Mouse (Mus musculus): Measurements from ENCODE around the gene Slc6a1.
"Not testable (repeated sequence)": the region's sequence is repeated elsewhere in the genome, so short reads cannot be mapped to it uniquely, and the experiment has no call there.

Gene Slc6a1

DNA sequence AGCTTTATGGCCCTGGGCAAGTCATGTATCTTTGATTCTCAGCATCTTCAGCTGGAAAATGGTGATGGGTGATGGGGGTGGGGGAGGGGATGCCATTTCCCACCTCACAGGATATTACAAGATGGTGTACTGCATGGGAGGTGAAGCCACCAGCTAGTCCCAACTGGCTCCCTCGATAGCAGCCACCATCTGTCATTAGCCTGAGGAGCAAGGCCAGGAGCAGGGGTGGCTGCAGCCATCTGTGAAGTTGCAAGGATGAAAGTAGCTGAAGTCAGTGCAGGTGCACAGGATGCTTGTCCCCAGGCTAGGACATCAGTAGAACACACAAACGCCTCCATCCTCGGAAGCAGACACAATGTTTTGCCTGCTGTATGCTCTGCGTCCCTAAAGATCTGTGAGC, 8.5 kb downstream of the Slc6a1 start:
- DNase-seq, result no peak

DNA sequence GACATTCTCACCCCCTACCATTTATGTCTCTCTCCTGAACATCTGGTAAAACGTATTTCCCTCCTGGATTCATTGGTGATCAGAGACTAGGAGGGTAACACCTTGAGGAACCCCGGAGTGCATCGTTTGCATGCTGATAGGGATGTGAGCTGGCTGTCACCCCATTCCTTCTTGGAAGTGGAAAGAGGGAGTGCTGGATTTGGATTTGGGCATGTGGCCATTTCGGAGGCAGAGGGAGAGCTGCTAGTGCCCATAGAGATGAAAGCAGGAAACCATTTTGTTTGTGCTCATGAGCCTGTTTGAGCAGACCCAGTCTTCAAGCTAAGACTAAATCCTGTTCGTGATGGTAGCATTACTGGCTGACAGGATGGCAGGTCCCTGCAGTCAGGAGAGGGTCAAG, 9.0 kb downstream of the Slc6a1 start:
- no peak for DNase-seq

DNA sequence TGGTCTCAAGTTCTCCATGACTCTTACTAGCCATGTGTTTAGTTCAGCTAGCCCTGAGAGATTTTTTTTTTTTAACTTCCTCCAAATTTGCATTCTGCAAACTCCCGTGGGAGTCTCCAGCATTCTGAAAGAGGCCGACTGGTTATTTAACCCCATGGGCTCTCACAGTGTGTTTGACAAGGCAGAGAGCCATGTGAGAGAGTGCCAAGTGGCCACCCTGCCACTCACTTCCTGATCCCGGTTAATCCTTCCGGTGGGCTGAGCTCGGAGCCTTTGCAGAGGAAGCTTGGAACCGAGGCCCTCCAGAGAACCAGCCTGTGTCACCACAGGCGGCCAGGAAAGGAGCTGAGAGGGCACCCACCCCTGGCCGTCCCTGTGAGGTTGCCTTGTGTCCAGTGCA, 11.1 kb downstream of the Slc6a1 start:
- no peak for DNase-seq

DNA sequence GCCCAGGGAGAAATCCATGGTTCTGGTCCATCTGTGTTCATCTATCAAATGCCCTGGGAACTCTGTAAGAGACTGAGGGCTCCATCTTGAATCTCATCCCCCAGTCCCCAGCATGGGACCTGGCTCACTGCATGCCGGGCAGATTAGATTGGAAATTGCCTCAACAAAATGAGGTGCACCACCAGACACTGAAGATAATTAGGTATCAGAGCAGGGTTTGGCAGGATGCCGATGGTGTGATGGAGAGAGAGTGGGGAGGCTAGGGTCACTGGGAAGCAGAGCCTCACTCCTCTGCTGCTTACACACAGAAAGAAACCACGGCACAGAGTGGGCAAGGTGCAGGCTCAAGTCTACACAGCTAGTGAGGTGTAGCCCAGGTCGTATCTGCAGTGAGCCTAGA, 12.7 kb downstream of the Slc6a1 start:
- no peak for DNase-seq

DNA sequence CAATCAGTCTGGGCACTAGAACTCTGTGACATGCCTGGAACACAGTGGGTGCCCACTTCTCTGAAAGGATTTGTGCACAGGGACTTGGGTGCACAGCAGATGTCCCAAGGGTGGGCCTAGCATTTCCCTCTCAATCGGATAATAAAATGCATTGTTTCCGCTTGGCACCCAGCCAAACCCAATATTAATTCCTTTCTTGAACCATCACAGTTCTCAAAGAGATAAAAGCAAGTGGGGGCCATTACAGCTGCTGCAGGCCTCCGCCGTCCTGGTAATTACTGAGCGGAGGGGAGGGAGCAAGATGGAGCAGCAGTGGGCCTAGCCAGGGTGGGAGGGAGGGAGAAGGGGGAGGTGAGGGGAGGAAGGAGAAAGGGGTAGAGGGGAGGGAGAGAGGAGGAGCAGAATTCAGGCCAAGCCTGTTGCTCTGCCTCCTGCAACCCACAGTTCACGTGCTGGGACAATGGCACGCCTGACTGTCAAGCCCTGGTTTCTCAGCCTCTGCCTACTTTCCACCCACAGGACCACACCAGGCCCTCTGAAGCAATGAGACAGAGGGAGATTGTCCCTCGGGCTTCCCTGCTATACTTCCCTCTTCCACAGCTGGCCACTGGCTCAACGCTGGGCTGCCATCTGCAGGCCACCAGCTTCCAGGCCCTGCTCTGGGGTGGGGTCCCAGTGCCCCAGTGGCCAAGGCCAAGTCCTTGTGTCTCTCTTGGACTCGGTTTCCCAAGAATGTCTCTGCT, 15.0 kb downstream of the Slc6a1 start:
- DNase-seq, result no peak

DNA sequence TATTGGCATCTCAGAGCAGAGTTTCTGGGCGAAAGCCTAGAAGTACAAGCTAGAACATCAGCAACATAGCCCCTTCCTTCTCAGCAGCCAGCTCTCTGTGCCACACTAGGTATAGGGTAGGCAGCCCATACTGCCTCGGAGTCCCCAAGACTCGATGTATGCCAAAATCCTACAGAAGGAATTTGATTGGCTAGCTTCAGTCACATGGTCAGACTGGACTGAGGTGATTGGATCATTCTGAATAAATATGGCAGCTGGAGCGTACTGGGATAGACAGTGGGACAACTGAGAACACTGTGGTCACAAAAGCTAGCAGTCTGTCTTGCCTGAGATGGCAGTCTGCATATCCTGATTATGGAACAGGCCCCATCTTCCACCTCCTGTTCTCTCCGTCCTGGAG, 17.3 kb downstream of the Slc6a1 start:
- no peak for DNase-seq

DNA sequence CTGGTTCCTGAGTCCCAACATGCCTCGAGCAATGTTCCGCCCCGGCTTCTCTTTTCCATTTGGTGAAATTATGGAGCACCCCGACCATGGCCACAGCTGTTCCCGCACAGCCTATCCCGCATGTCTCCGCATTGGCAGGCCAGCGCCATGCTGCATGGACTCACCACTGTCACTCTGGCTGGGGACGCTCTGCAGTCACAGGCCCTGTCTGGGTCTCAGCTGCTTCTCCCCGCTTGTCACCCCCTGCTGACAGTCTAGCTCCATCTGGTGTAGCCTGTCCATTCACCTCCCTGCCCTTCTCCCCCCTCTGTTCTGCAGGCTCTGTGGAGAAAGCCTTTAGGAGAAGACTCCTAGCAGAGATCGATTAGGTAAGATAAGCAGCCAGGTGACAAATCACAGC, 18.3 kb downstream of the Slc6a1 start:
- DNase-seq, result no peak

DNA sequence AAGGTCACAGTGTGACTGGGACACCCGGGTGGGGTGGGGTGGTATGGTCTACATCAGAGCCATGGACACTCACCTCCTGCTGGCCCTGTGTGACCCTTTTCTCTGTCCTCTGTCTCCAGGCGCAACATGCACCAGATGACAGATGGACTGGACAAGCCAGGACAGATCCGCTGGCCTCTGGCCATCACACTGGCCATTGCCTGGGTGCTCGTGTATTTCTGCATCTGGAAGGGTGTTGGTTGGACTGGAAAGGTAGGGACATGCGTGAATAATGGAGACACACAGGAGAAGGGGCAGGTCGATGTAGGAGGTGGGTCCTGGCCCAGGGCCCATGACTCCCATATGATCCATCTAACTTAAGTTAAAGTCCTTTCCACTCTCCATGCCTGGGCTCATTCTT, 22.2 kb downstream of the Slc6a1 start:
- no peak for DNase-seq

DNA sequence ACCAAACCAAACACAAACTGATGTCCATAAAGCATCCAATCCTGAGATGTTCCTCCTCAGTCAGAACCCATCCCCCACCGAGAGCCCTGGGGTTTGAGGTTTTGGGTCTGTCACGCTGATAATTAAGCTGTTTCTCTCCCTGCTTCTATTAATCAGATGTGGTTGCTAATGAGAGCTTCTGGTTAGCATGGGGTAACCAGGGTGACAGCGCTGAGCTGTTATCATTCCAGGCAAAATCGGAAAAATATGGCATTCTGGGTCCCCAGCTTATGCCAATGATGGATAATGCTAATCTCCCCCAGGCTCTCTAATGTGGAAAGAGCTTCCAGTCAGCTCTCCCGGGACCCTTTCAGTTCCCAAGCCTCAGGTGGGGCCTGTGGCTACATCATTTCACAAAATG, 38.1 kb downstream of the Slc6a1 start:
- no peak for DNase-seq

DNA sequence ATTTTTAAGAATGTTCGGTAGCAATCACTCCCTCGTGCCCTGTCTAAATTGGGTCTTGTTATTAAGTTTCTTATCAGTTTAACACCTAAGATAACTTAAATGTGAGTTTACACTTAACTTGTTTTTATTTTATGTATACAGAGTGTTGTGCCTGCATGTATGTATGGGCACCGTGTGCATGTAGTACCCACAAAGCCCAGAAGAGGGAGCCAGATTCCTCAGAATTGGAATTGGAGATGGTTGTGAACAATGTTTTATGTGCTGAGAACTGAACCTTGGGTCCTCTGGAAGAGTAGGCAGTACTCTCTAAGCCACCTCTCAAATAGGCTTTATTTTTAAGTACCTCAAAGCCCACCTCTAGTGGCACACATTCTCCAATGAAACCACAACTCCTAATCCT, 38.7 kb downstream of the Slc6a1 start:
- DNase-seq, result peak in 1 of 2 experiments; percentile 4

DNA sequence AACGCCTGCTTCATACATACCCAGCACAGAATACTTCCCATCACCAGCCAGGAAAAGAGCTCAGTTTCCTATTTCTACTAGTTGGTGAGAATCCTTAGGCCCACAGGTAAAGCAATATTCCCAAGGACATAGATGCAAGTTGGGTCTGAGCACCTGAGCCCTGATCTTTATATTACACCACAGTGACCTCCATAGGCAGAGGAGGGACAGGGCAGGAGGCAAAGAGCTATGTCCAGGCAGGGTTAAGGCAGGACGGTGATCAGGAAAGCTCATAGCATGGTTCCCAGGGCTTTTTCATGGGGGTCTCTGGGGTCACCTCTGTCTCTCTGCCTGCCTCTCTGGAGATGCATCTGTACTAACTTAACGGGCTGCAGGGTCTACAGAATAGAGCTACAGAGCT, 40.5 kb downstream of the Slc6a1 start:
- DNase-seq, result no peak

DNA sequence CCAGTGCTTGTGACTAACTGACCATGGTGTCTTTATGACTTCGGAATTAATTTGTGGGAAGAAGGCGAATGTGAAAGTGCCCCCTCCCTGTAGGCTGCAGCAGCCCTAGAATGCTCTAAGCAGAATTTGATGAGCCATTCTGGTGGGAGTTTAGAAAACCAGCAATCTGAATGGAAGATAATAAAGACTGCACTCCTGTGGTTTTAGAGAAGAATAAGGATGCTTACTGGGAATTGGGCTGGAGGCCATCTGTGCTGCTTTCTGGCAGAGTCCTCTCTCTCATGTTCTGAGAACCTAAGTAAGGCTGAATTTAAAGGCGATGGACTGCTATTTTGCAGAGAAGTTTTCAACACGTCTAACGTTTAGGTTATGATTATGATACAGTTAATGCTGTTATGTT, 42.4 kb downstream of the Slc6a1 start:
- no peak for DNase-seq

DNA sequence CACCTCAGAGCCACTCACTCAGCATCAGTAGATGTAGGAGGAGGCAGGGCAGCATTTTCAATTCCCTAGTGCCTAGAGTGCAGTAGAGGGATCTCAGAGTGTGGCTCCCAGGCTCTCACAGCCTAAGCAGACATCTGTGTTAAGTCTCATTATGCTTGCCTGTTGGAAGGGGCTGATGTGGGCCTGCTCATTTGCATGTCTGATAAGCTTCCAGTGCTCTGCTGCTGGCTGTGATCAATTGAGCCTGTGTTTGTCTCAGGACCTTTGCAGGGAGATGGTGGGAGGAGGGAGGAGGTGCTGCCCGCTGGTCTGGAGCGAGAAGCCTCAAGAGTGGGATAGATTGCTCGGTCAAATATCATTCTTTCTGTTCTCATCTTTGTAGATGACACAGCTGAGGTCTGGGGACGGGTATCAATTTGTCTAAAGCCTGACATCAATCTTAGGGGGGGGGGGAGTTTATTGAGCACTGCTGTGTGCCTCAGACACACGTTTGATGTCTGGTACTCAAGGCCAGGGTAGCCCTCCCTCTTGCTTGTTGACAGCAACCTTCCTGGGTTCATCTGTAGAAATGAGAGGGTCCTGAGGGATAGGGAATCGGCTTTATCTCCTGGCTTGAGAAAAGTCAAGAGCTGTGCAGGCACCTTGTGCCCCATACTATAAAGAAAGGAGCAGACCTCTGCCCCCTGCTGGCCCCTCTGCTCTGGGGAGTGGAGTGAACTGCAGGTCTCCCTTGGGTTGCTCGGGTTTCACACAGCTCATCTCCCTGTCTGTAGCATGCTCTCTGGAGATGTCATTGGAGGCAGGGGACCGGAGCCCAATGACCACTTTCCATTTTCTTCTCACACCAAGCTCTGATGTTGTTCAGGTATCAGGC, 47.4 kb downstream of the Slc6a1 start:
- peak in 1 of 2 experiments; percentile 7 for DNase-seq

DNA sequence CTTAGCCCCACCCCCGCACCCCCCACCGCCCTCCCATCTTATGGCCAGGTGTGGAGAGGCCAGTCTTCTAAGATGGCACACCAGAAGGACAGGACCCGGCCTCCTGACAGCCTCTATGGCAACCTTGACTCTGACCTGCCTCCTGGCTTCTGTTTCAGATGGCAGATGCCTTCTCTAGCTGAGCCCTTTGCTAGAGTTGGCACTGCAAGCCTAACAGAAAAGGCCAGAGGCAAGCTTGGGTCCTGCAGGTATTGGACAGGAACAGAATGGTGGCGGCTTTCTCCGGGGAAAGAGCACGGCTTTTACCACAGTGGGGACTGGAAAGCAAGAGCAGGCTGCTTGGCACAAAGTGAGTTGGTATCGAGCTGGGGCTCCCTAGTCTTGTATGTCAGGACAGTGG, 49.5 kb downstream of the Slc6a1 start:
- DNase-seq, result no peak

DNA sequence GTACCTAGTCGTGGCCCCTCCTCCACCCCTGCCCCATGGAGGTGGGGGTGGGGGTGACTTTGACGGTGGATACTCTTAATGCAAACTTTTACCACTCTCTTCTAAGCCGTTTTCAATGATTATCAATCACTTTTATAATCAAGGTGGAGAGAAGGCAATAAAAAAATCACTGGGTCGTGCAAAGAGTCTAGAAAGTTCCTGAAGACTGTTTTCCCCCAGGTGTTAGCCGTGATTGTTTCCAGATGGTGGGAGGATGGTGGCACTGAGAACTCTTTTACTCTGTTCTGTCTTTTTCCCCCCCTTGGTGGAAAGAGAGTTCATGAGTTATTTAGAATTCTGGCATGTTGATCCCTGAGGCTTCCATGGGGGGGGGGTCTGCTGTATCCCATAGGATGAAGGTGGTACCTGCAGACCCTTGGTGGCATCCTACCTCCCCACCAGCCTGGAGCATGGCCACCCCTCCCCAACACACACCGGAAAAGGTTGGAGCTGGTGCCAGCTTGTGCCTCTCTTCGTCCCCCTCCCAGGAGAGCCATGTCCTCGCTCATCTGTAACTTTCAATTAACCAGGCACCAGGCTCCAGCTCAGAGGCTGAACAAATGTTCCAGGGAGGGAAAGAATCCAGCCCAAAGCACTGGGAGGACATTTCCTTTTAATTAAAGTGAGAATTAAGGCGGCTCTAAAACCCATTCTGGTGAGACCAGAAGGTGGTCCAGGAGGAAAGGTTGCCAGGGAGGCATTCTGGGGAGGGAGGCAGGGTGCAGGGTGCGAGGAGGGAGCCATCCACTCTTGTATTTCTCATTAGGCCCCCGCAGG, 53.9 kb downstream of the Slc6a1 start:
- DNase-seq, result no peak

DNA sequence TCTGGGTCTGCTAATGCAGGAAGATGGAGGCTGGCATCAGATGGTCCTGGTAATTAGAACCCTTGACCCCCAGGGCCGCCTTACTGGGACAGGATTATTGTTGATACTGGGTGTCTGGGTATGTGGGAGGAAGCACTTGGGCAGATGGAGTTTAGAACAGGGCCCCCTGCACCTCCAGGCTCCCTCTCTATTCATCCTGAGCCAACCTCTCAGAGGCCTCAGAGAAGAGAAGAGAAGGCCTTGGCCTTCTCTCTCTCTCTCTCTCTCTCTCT, 54.4 kb downstream of the Slc6a1 start:
- no peak for DNase-seq

DNA sequence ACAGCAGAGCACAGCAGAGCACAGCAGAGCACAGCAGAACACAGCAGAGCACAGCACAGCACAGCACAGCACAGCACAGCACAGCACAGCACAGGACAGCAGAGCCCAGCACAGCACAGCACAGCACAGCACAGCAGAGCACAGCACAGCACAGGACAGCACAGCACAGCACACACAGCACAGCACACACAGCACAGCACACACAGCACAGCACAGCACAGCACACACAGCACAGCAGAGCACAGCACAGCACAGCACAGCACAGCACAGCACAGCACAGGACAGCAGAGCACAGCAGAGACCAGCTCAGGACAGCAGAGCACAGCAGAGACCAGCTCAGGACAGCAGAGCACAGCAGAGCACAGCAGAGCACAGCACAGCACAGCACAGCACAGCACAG, 58.9 kb downstream of the Slc6a1 start:
- not testable (repeated sequence) for DNase-seq

DNA sequence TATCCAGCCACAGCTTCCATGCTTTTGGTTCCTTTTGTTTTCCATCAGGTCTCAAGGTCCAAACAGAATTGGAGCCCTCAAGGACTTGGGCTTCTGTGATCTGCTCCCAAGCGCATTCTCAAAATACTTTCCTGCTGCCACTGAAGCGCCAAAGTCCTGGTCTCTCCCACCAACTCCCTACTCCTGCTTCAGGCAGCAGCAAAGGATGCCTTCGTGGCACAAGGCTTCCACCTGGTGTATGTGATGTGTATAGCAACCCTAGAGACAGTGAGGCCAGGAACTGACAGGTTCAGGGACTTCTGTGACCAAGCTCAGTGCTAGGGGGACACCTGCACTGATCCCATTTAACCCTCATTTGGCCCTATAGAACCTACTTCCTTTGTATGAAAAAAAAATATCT, 61.3 kb downstream of the Slc6a1 start:
- peak; percentile 12 to 61 for DNase-seq

DNA sequence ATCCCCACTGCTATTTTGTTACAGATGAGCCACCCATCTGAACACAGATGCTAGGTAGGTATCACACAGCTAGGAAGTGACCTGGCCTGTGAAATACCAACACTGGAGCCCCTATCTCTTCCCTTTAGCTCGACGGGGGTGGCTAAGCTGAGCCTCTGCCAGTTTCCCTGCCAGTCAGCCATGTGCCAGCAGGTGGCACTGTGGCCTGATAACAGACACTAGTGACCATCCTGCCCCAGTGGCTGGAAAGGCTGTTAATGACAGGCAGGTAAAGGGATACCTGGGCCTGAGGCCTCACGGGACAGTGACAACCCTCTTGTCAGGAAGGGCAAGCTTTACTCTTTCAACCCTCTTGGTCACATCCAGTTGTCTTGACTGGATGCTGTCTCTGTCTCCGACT, 62.7 kb downstream of the Slc6a1 start:
- peak; percentile 42 to 87 for DNase-seq

DNA sequence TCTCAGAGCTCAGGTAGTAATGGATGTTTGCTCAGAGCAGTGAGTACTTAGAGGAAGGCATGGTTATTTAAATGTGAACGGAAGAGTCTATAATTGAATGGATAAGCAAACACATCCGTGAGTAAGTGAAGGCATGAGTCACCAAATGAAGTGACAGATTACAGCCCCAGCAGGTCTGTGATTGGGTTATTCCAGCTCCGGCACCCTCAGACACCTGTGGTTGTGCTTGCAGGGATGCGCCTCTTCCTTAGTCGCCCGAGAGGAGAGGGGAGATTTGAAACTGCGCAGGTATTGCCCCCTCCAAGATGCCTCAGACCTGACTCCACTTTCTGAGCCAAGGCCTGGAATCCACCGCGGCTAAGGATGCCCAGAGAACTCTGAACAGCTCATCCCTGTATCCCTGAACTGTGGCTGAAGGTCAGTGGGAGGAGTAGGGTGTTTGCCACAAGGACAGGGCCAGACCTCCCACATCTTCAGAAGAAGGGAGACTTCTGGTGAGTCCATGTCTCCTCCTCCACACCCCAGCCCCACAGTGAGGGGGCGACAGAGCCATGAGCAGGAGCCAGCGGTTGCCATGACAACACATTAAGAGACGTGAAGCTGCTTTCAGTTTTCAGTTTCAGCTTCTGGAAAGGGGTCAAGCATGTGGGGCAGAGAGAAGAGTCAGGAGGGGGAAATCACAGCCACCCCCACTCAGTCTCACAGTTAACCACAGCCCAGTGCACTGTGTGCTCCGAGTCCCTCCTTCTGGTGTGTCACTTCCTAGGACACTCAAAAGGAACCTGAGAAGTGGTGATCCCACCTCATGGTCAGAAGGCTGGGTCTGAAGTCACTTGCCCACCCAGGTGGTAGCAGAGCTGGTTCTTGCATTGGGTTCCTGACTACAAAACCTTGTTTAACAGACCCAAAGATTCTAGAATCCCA, 65.7 kb downstream of the Slc6a1 start:
- DNase-seq, result no peak

DNA sequence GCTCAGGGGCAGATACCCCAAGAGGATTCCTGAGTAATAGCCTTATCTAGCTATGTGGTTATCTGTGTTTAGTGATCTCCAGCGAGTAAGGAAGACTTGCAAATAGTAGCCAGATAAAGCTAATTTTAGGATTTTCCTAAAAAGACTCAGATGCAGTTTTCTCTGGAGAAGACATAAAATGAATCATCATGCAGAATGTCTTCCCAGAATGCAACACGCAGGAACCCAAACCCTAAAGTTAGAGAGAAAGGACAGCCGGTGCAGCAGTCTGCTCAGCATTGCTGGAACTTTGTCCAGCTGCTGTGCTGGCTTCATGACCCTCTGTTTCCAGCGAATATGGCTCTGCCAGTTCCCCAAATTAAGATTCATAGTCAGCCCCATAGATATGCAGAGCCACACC, 72.2 kb downstream of the Slc6a1 start:
- DNase-seq, result no peak

DNA sequence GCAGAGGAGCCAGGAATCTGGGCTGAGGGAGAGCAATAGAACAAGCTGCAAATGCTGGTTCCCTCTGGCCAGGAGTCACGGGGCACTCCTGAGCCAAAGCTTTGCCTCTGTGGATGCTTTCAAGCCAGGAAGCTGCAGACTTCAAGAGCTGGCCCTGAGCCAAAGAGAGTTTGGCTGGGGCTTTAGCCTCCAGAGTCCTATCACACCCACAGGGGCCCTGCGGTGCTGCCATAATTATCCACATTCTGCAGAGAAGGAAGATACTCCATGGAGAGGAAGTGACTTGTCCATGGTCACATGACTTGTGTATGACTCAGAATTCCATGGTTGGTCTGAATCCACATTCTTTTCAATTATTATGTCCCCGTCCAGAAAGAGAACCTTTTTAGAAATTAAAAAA, 75.7 kb downstream of the Slc6a1 start:
- DNase-seq, result peak; percentile 11 to 14

DNA sequence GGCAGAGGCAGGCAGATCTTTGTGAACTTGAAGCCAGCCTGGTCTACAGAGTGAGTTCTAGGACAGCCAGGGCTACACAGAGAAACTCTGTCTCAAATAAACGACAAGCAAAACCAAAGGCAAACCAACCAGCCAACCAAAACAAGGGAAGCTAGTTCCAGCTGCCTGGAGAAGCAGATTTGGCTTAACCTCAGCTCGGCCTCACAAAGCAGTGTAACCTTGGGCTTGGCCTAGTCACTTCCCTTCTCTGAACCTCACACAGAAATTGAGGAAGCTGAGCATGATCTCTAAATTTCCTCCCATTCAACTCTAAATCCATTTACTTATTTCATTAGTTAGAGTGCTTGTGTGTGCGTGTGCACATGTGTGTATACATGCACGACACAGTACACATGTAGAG, 79.9 kb downstream of the Slc6a1 start:
- DNase-seq, result no peak
